Mouse (Mus musculus): Measurements from ENCODE around the gene Adora2b.
"Not testable (repeated sequence)": the region's sequence is repeated elsewhere in the genome, so short reads cannot be mapped to it uniquely, and the experiment has no call there.

Adora2b gene

GRCm38 (mm10) chr11:62264018-62264417, 15.2 kb downstream of the Adora2b start:
- no peak for DNase-seq (ENCODE audit: low spot score in 2 of 2)

GRCm38 (mm10) chr11:62265642-62266041, 16.9 kb downstream of the Adora2b start:
- DNase-seq (ENCODE audit: low spot score in 2 of 2), result no peak

GRCm38 (mm10) chr11:62266466-62267214, 17.9 kb downstream of the Adora2b start:
- DNase-seq (ENCODE audit: low spot score in 2 of 2), result no peak

GRCm38 (mm10) chr11:62268381-62268780, 19.6 kb downstream of the Adora2b start:
- DNase-seq (ENCODE audit: low spot score in 2 of 2), result no peak

GRCm38 (mm10) chr11:62269097-62269496, 20.3 kb downstream of the Adora2b start:
- DNase-seq (ENCODE audit: low spot score in 2 of 2), result no peak

GRCm38 (mm10) chr11:62270851-62271250, 22.1 kb downstream of the Adora2b start:
- DNase-seq (ENCODE audit: low spot score in 2 of 2), result no peak

- DNase-seq (ENCODE audit: low spot score in 2 of 2), result no peak
Observed at GRCm38 (mm10) chr11:62277086-62277485, 28.3 kb downstream of the Adora2b start.

- DNase-seq (ENCODE audit: low spot score in 2 of 2), result peak; percentile 60 to 80
Observed at GRCm38 (mm10) chr11:62278027-62278426, 29.2 kb downstream of the Adora2b start.

GRCm38 (mm10) chr11:62280675-62281600, 32.2 kb downstream of the Adora2b start, which contains the start of the genes Zswim7 and Ttc19:
Gene Zswim7, minus strand, starts transcription at chr11:62281375.
Gene Ttc19, plus strand, starts transcription at chr11:62281473.
- DNase-seq (ENCODE audit: low spot score in 2 of 2), result peak; percentile 88 to 94

- peak in 1 of 2 experiments; percentile 54 for DNase-seq (ENCODE audit: low spot score in 2 of 2)
Observed at GRCm38 (mm10) chr11:62281601-62281997, 32.8 kb downstream of the Adora2b start.

GRCm38 (mm10) chr11:62284020-62284419, 35.2 kb downstream of the Adora2b start:
- not testable (repeated sequence) for DNase-seq (ENCODE audit: low spot score in 2 of 2)

- no peak for DNase-seq (ENCODE audit: low spot score in 2 of 2)
Observed at GRCm38 (mm10) chr11:62285020-62285419, 36.2 kb downstream of the Adora2b start.

GRCm38 (mm10) chr11:62287700-62288099, 38.9 kb downstream of the Adora2b start:
- DNase-seq (ENCODE audit: low spot score in 2 of 2), result no peak

- no peak for DNase-seq (ENCODE audit: low spot score in 2 of 2)
Observed at GRCm38 (mm10) chr11:62294121-62294520, 45.3 kb downstream of the Adora2b start.

- DNase-seq (ENCODE audit: low spot score in 2 of 2), result no peak
Observed at GRCm38 (mm10) chr11:62298883-62299282, 50.1 kb downstream of the Adora2b start.

GRCm38 (mm10) chr11:62305866-62306265, 57.1 kb downstream of the Adora2b start:
- no peak for DNase-seq (ENCODE audit: low spot score in 2 of 2)

GRCm38 (mm10) chr11:62309296-62309695, 60.5 kb downstream of the Adora2b start:
- DNase-seq (ENCODE audit: low spot score in 2 of 2), result no peak

GRCm38 (mm10) chr11:62314984-62315383, 66.2 kb downstream of the Adora2b start:
- no peak for DNase-seq (ENCODE audit: low spot score in 2 of 2)

Data from cerebellum, postnatal 4 days (tissue).